Comparison of ENCODE assay signal across 7 mouse cellular contexts in the genomic region with DNA sequence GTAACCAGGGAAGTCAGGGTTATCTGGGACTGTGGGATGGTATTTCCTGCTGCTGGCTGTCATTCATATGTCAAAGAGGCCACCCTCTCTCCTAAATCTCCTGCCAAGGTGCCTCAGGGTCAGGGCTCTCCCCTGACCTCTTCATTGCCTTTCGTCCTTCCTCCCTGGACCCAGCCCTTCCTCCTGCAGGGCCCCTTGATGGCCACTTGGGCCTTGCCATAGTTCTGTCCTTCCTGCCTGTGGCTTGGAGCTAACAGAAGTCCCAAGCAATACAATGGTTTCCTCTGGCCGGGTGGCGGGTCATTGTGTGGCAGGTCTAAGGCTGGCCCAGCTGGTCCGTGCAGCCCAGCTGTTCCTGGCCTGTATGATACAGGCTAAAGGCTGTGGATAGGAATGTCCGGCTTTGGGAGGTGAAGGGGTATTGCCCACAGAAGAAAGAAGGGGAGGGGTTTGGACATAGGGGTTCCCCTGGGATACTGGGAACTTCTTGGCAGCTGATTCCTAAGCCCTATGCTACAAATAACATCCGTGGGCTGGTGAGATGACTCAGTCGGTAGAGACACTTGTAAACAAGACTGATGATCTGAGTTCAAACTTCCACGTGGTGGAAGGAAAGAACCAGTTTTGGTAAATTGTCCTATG. TPM values are rescaled to one million over a fixed set of nuclear protein-coding genes. Genes with fewer than 3 reads are reported as not detected.
A peak's percentile ranks its signal among the peaks of the same experiment; 100 is the strongest.
DNase-seq lines count a peak whose midpoint lies in the region; ATAC-seq and TF ChIP-seq lines count a peak whose summit lies in the region.

No protein-coding gene starts in this region.

- no peak overlapping the region for H3K9ac ChIP-seq in lung, embryonic 14.5 days
- no peak overlapping the region for H3K9ac ChIP-seq in hindbrain, embryonic 12.5 days

- no peaks in the 10 kb centered on the region for H3K36me3 ChIP-seq in lung, embryonic 14.5 days (ENCODE audit: insufficient read depth)
- no peaks in the 10 kb centered on the region for H3K36me3 ChIP-seq in hindbrain, embryonic 12.5 days

- no peak for TF ChIP-seq CTCF in Patski (IDR thresholded peaks at IDR 0.05)
- TF ChIP-seq CTCF in lung, embryonic 14.5 days (IDR thresholded peaks at IDR 0.05; ENCODE audit: low read depth) = peak; percentile 21

- H3K4me1 ChIP-seq in brown adipose tissue, adult 24 weeks (ENCODE audit: control insufficient read depth, insufficient read depth, insufficient read length, low read length) = peaks cover 47% of the 10 kb centered on the region
- H3K4me1 ChIP-seq in lung, embryonic 14.5 days (ENCODE audit: insufficient read depth) = no peaks in the 10 kb centered on the region
- peaks cover 7% of the 10 kb centered on the region for H3K4me1 ChIP-seq in hindbrain, embryonic 12.5 days

- no peak overlapping the region for H3K4me3 ChIP-seq in brown adipose tissue, adult 24 weeks (ENCODE audit: insufficient read depth, low read depth, low read length)
- no peak overlapping the region for H3K4me3 ChIP-seq in lung, embryonic 14.5 days (ENCODE audit: low read depth, low read length)
- no peak overlapping the region for H3K4me3 ChIP-seq in hindbrain, embryonic 12.5 days

- 42% methylated on average over 8 of the region's 8 CpGs for WGBS in lung, embryonic 14.5 days
- WGBS in hindbrain, embryonic 12.5 days = 49% methylated on average over 8 of the region's 8 CpGs

- peak overlapping the region; percentile 54 for H3K27ac ChIP-seq in brown adipose tissue, adult 24 weeks (replicated peaks; ENCODE audit: low read depth, low read length)
- 0 out of 2 replicates have a peak overlapping the region, but pooled peaks have one; percentile 30 for H3K27ac ChIP-seq in lung, embryonic 14.5 days (ENCODE audit: low read depth)
- H3K27ac ChIP-seq in hindbrain, embryonic 12.5 days = no peak overlapping the region

- peak; percentile 12 for DNase-seq in Patski (ENCODE audit: low read depth, low spot score)
- DNase-seq in heart, postnatal 4 days = peak; percentile 47
- peak; percentile 39 for DNase-seq in lung, embryonic 14.5 days
- DNase-seq in left cerebral cortex, adult 8-10 months (ENCODE audit: low spot score in 2 of 2) = no peak

- no peaks in the 10 kb centered on the region for H3K9me3 ChIP-seq in lung, embryonic 14.5 days (ENCODE audit: low read depth, low read length)
- H3K9me3 ChIP-seq in hindbrain, embryonic 12.5 days (replicated peaks) = no peaks in the 10 kb centered on the region

- POLR2A ChIA-PET in Patski (lab: Charles Lee) = no interaction called here

- no peak overlapping the region for H3K4me2 ChIP-seq in lung, embryonic 14.5 days
- no peak overlapping the region for H3K4me2 ChIP-seq in hindbrain, embryonic 12.5 days (replicated peaks)

- ATAC-seq in Patski = no peak
- peak; percentile 62; the same call in 1 of the 2 replicates for ATAC-seq in lung, embryonic 14.5 days (ENCODE audit: insufficient read depth)
- no peak for ATAC-seq in erythroid progenitor cell, adult 5-6 weeks (replicated peaks; ENCODE audit: low FRiP score, poor library complexity, severe bottlenecking)
- no peak for ATAC-seq in hindbrain, embryonic 12.5 days (ENCODE audit: low FRiP score)

- CTCF ChIA-PET in Patski (lab: Charles Lee) = no interaction called here

- no peaks in the 10 kb centered on the region for H3K27me3 ChIP-seq in Patski
- H3K27me3 ChIP-seq in lung, embryonic 14.5 days (ENCODE audit: insufficient read depth, low read length) = no peaks in the 10 kb centered on the region
- H3K27me3 ChIP-seq in hindbrain, embryonic 12.5 days = no peaks in the 10 kb centered on the region

- in situ Hi-C loops in Patski (cut with MboI; ENCODE audit: low pct_unique_long_range_greater_than_20kb) = no loop called here

RNA-seq across cellular contexts. Expression of a gene that starts 25.5 kb away (rescaled TPM):
- not detected for polyA plus RNA-seq in Patski (2021)
- not detected in 2 replicates for polyA plus RNA-seq in brown adipose tissue, adult 24 weeks (2012; ENCODE audit: insufficient read depth, insufficient read length, missing spikeins)
- total RNA-seq in heart, postnatal 4 days (2021) = not detected
- 0.74 and 1.2 TPM in 2 replicates for polyA plus RNA-seq in lung, embryonic 14.5 days (2014; fragmentation: Nextera tagmentation; extraction: Ambion mirVana)
- total RNA-seq in erythroid progenitor cell, adult 5-6 weeks (2015; ENCODE audit: low replicate concordance) = not detected in 2 replicates
- total RNA-seq in erythroid progenitor cell, adult 5-6 weeks (2017; ENCODE audit: low replicate concordance) = not detected in 2 replicates
- total RNA-seq in left cerebral cortex, adult 8-10 months (2022) = 1 to 10 TPM in 1 of 4 experiments, under 1 TPM in 1, not detected in 2; 0.75 to 1.7 TPM
- 5.6 and 9.0 TPM in 2 replicates for polyA plus RNA-seq in hindbrain, embryonic 12.5 days (2016; fragmentation: Nextera tagmentation; extraction: Ambion mirVana)

RNA-seq across cellular contexts. Expression of a gene that starts 27.4 kb away (rescaled TPM):
- 2.7 TPM for polyA plus RNA-seq in Patski (2021)
- 14.7 and 16.0 TPM in 2 replicates for polyA plus RNA-seq in brown adipose tissue, adult 24 weeks (2012; ENCODE audit: insufficient read depth, insufficient read length, missing spikeins)
- total RNA-seq in heart, postnatal 4 days (2021) = 10 to 100 TPM; 11.1 to 15.0 TPM
- polyA plus RNA-seq in lung, embryonic 14.5 days (2014; fragmentation: Nextera tagmentation; extraction: Ambion mirVana) = 4.3 and 6.7 TPM in 2 replicates
- 84.7 and 114 TPM in 2 replicates for total RNA-seq in erythroid progenitor cell, adult 5-6 weeks (2015; ENCODE audit: low replicate concordance)
- 84.7 and 147 TPM in 2 replicates for total RNA-seq in erythroid progenitor cell, adult 5-6 weeks (2017; ENCODE audit: low replicate concordance)
- 10 to 100 TPM; 20.2 to 54.7 (median 33.7) TPM for total RNA-seq in left cerebral cortex, adult 8-10 months (2022)
- 1.9 and 2.9 TPM in 2 replicates for polyA plus RNA-seq in hindbrain, embryonic 12.5 days (2016; fragmentation: Nextera tagmentation; extraction: Ambion mirVana)

Comparison
In these comparisons a context has a peak if more than half of its experiments do, and no peak if none do; other contexts are left out.
1. DNase-seq: peak in Patski (single experiment), heart, postnatal 4 days (single experiment) and lung, embryonic 14.5 days (single experiment); none in left cerebral cortex, adult 8-10 months (0 of 2).